Mouse (Mus musculus): ENCODE results near the gene Tnfrsf22. TPM values are rescaled to one million over a fixed set of nuclear protein-coding genes. Genes with fewer than 3 reads are reported as not detected.
A peak's percentile ranks its signal among the peaks of the same experiment; 100 is the strongest.
"Not testable (repeated sequence)": the region's sequence is repeated elsewhere in the genome, so short reads cannot be mapped to it uniquely, and the experiment has no call there.

Gene Tnfrsf22
- polyA plus RNA-seq, 2 experiments, result 13.0 to 20.5 TPM

- TF ChIP-seq POLR2A (IDR thresholded peaks at IDR 0.05; ENCODE audit: borderline replicate concordance, extremely low read depth, insufficient read depth, insufficient read length), result no peak
- no peaks in the 10 kb centered on the region for H3K27me3 ChIP-seq (ENCODE audit: control insufficient read depth, insufficient read depth, low read length)
- DNase-seq (ENCODE audit: low spot score) (no peak), ATAC-seq (ENCODE audit: low FRiP score, low read depth) (no peak)
- H3K4me3 ChIP-seq (replicated peaks; ENCODE audit: low read length), result no peak overlapping the region
- H3K36me3 ChIP-seq (ENCODE audit: control insufficient read depth, insufficient read depth, low read length), result peaks cover 87% of the 10 kb centered on the region
- no peak overlapping the region for H3K27ac ChIP-seq (replicated peaks; ENCODE audit: low read depth, low read length)
- no peaks in the 10 kb centered on the region for H3K9me3 ChIP-seq (ENCODE audit: control insufficient read depth, low read length)
- 83% methylated on average over 5 of the region's 5 CpGs for WGBS
- H3K4me1 ChIP-seq (ENCODE audit: control insufficient read depth, insufficient read depth, low read length), result no peaks in the 10 kb centered on the region
- no peak overlapping the region for H3K4me2 ChIP-seq (replicated peaks; ENCODE audit: low read depth, low read length, severe bottlenecking)
- H3K9ac ChIP-seq (ENCODE audit: low read depth, low read length, severe bottlenecking), result no peak overlapping the region
These were observed 41.7 kb upstream of the Tnfrsf22 start for GRCm38 (mm10) chr7:143691181-143691580.

- Histone ChIP-seq H3K9ac (ENCODE audit: low read depth, low read length, severe bottlenecking) (no peak overlapping the region), H3K36me3 (ENCODE audit: control insufficient read depth, insufficient read depth, low read length) (peaks cover 75% of the 10 kb centered on the region), H3K9me3 (ENCODE audit: control insufficient read depth, low read length) (no peaks in the 10 kb centered on the region), H3K27ac (replicated peaks; ENCODE audit: low read depth, low read length) (no peak overlapping the region), H3K4me2 (replicated peaks; ENCODE audit: low read depth, low read length, severe bottlenecking) (no peak overlapping the region), H3K27me3 (ENCODE audit: control insufficient read depth, insufficient read depth, low read length) (no peaks in the 10 kb centered on the region), H3K4me1 (ENCODE audit: control insufficient read depth, insufficient read depth, low read length) (no peaks in the 10 kb centered on the region), H3K4me3 (replicated peaks; ENCODE audit: low read length) (no peak overlapping the region)
- DNase-seq (ENCODE audit: low spot score) (no peak), ATAC-seq (ENCODE audit: low FRiP score, low read depth) (no peak)
- TF ChIP-seq POLR2A (IDR thresholded peaks at IDR 0.05; ENCODE audit: borderline replicate concordance, extremely low read depth, insufficient read depth, insufficient read length), result no peak
- 69% methylated on average over 4 of the region's 4 CpGs for WGBS
These were observed 40.5 kb upstream of the Tnfrsf22 start for GRCm38 (mm10) chr7:143689946-143690345.

DNA sequence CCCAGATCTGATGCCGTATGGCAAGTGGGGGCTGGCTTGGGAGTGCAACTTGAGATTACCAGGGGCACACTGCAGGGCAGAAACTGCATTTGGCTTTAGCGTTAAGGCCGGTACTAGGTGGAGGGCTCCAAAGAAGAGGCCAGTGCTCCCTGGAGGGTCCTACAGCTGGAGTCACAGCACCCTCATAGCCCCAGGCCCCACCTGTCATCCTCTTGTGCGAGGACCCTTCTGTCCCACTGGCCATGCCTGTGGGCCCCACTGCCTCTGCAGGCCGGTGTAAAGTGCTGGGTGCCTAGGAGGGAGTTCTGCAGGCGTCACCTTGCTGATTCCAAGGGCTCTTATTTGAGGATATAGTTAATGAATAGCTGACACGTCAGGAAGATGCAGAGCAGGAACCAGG lies 40.0 kb upstream of the Tnfrsf22 start:
- WGBS, result 82% methylated on average over 7 of the region's 7 CpGs
- Histone ChIP-seq H3K4me3 (replicated peaks; ENCODE audit: low read length) (no peak overlapping the region), H3K4me1 (ENCODE audit: control insufficient read depth, insufficient read depth, low read length) (no peaks in the 10 kb centered on the region), H3K9ac (ENCODE audit: low read depth, low read length, severe bottlenecking) (no peak overlapping the region), H3K9me3 (ENCODE audit: control insufficient read depth, low read length) (no peaks in the 10 kb centered on the region), H3K27ac (replicated peaks; ENCODE audit: low read depth, low read length) (no peak overlapping the region), H3K4me2 (replicated peaks; ENCODE audit: low read depth, low read length, severe bottlenecking) (no peak overlapping the region), H3K36me3 (ENCODE audit: control insufficient read depth, insufficient read depth, low read length) (peaks cover 70% of the 10 kb centered on the region), H3K27me3 (ENCODE audit: control insufficient read depth, insufficient read depth, low read length) (no peaks in the 10 kb centered on the region)
- no peak for ATAC-seq (ENCODE audit: low FRiP score, low read depth)
- TF ChIP-seq POLR2A (IDR thresholded peaks at IDR 0.05; ENCODE audit: borderline replicate concordance, extremely low read depth, insufficient read depth, insufficient read length), result no peak
- DNase-seq (ENCODE audit: low spot score), result no peak

DNA sequence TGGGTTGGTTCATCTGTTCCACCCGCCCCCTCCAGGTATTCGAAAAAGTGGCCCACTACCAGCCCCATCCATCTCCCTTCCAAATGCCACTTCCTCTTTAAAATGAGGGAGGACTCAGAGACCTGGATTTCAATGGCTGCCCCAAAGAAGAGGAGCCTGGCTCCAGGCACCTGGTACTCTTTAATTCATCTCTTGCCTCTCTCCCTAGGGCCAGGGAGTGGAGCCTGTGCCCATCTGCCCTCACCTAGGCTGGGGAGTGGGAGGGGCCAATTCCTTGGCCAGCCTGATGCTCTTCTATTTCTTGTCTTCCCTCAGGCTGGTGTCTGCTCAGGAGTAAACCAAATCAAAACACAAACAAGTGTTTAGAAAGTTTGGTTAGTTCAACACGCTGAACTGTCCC lies 37.2 kb upstream of the Tnfrsf22 start:
- H3K9me3 ChIP-seq (ENCODE audit: control insufficient read depth, low read length); H3K27ac ChIP-seq (replicated peaks; ENCODE audit: low read depth, low read length); H3K27me3 ChIP-seq (ENCODE audit: control insufficient read depth, insufficient read depth, low read length); DNase-seq (ENCODE audit: low spot score); H3K4me2 ChIP-seq (replicated peaks; ENCODE audit: low read depth, low read length, severe bottlenecking); H3K4me3 ChIP-seq (replicated peaks; ENCODE audit: low read length); H3K4me1 ChIP-seq (ENCODE audit: control insufficient read depth, insufficient read depth, low read length); H3K9ac ChIP-seq (ENCODE audit: low read depth, low read length, severe bottlenecking); ATAC-seq (ENCODE audit: low FRiP score, low read depth): not testable (repeated sequence)
- H3K36me3 ChIP-seq (ENCODE audit: control insufficient read depth, insufficient read depth, low read length), result peaks cover 43% of the 10 kb centered on the region
- 84% methylated on average over 3 of the region's 3 CpGs for WGBS

DNA sequence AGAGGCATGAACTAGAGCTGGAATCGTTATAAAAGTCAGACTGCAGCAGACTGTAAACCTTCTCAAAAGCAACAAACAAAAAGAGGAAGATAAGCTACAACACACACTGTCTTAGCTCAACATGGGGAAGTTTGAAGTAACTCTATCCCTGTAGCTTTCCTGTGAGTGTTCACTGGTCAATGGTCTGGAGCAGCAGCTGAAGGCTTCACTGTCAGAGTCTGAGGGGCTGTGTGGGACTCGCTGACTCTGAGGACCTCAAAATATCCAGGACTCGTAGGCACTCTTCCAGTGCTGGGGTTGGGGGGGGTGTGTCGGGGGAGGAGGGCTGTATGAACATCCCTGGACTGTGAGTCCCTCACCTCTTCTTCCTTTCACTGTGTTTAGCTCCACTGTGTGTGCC lies 36.7 kb upstream of the Tnfrsf22 start:
- H3K27me3 ChIP-seq (ENCODE audit: control insufficient read depth, insufficient read depth, low read length); H3K9ac ChIP-seq (ENCODE audit: low read depth, low read length, severe bottlenecking); H3K4me2 ChIP-seq (replicated peaks; ENCODE audit: low read depth, low read length, severe bottlenecking); H3K27ac ChIP-seq (replicated peaks; ENCODE audit: low read depth, low read length); DNase-seq (ENCODE audit: low spot score); H3K4me1 ChIP-seq (ENCODE audit: control insufficient read depth, insufficient read depth, low read length); H3K4me3 ChIP-seq (replicated peaks; ENCODE audit: low read length); H3K9me3 ChIP-seq (ENCODE audit: control insufficient read depth, low read length): not testable (repeated sequence)
- WGBS, result 58% methylated on average over 4 of the region's 4 CpGs
- H3K36me3 ChIP-seq (ENCODE audit: control insufficient read depth, insufficient read depth, low read length), result peaks cover 38% of the 10 kb centered on the region
- 0 out of 2 replicates have a peak, but pooled peaks have one; percentile 13 for ATAC-seq (ENCODE audit: low FRiP score, low read depth)

DNA sequence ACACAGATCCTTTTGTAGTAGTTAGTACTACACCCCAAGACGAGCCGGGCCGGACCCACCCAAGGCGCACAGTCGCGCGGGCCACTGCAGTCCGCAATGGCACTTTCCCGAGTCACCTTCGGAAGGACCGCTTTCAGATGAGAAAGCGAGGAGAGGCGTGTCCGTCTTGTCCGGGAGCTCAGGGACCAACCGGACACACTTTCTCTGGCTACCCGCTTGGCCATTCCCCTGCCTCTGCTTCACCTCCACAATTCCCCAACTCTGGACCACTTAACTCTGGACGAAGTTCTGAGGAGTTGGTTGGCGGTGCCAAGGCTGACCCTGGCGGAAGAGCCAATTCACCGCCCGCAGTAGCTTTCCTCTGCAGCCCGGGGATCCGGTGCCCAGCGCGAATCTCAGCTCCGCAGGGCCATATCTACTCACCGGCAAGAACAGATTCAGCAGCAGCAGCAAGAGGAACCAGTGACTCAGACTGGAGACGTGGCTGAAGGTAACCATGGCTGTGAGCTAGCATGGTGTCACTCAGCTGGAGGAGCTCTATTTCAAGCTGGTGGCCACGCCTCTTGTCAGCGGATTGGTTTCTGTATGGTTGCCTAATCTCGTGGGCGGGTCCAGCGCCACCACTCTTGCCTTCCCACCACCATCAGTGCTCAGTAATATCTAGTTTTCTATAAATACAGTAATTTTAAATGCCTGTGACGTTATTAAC lies 36.1 kb upstream of the Tnfrsf22 start, which contains the start of gene Tnfrsf23:
Gene Tnfrsf23 (minus strand): TSS at position 514 of the 709 bp plus-strand sequence.
- Histone ChIP-seq H3K9ac (ENCODE audit: low read depth, low read length, severe bottlenecking) (peak within 1 kb of the TSS; percentile 48), H3K27me3 (ENCODE audit: control insufficient read depth, insufficient read depth, low read length) (no peaks in the 10 kb centered on the region), H3K36me3 (ENCODE audit: control insufficient read depth, insufficient read depth, low read length) (peaks cover 32% of the 10 kb centered on the region), H3K4me1 (ENCODE audit: control insufficient read depth, insufficient read depth, low read length) (no peaks in the 10 kb centered on the region), H3K27ac (replicated peaks; ENCODE audit: low read depth, low read length) (no peak within 1 kb of the TSS), H3K9me3 (ENCODE audit: control insufficient read depth, low read length) (no peaks in the 10 kb centered on the region), H3K4me2 (replicated peaks; ENCODE audit: low read depth, low read length, severe bottlenecking) (peak within 1 kb of the TSS; percentile 80), H3K4me3 (replicated peaks; ENCODE audit: low read length) (peak within 1 kb of the TSS; percentile 41)
- ATAC-seq (ENCODE audit: low FRiP score, low read depth), result peak; percentile 92
- peak; percentile 87 for DNase-seq (ENCODE audit: low spot score)
- 6% methylated on average over 35 of the region's 35 CpGs for WGBS
- no peak for TF ChIP-seq POLR2A (IDR thresholded peaks at IDR 0.05; ENCODE audit: borderline replicate concordance, extremely low read depth, insufficient read depth, insufficient read length)

- WGBS, result 84% methylated on average over 1 of the region's 2 CpGs
These were observed 35.1 kb upstream of the Tnfrsf22 start for GRCm38 (mm10) chr7:143684569-143684968.

More at GRCm38 (mm10) chr7:143684569-143684968, 35.1 kb upstream of the Tnfrsf22 start:
- H3K9ac ChIP-seq (ENCODE audit: low read depth, low read length, severe bottlenecking); ATAC-seq (ENCODE audit: low FRiP score, low read depth); H3K4me1 ChIP-seq (ENCODE audit: control insufficient read depth, insufficient read depth, low read length); H3K4me2 ChIP-seq (replicated peaks; ENCODE audit: low read depth, low read length, severe bottlenecking); H3K4me3 ChIP-seq (replicated peaks; ENCODE audit: low read length); H3K9me3 ChIP-seq (ENCODE audit: control insufficient read depth, low read length); H3K27me3 ChIP-seq (ENCODE audit: control insufficient read depth, insufficient read depth, low read length); H3K27ac ChIP-seq (replicated peaks; ENCODE audit: low read depth, low read length); DNase-seq (ENCODE audit: low spot score): not testable (repeated sequence)
- H3K36me3 ChIP-seq (ENCODE audit: control insufficient read depth, insufficient read depth, low read length), result peaks cover 22% of the 10 kb centered on the region
